Mouse (Mus musculus): Measurements from ENCODE around the gene Tmem60. TPM values are rescaled to one million over a fixed set of nuclear protein-coding genes. Genes with fewer than 3 reads are reported as not detected.

The Tmem60 gene
- polyA plus RNA-seq (2012; rRNA removed) = 12.6 and 15.5 TPM in 2 replicates

GRCm38 (mm10) chr5:20881915-20882800 lies at the start of gene Tmem60, which contains the start of gene Phtf2:
Tmem60 (plus strand) TSS chr5:20882191.
Phtf2 (minus strand) TSS chr5:20882124.
- Histone ChIP-seq H3K27me3 (ENCODE audit: control insufficient read depth, insufficient read depth, low read length) (no peaks in the 10 kb centered on the region), H3K4me1 (replicated peaks; ENCODE audit: control insufficient read depth, insufficient read depth, low read length) (no peaks in the 10 kb centered on the region; the same call in 1 of the 2 replicates), H3K36me3 (ENCODE audit: control insufficient read depth, insufficient read depth, low read length) (no peaks in the 10 kb centered on the region), H3K4me3 (ENCODE audit: control insufficient read depth, insufficient read depth, low read length) (peak within 1 kb of the TSS; percentile 96), H3K27ac (ENCODE audit: control insufficient read depth, insufficient read depth, low read length) (peak within 1 kb of the TSS; percentile 39; the same call in 1 of the 2 replicates)
- TF ChIP-seq CTCF (IDR thresholded peaks at IDR 0.05; ENCODE audit: borderline replicate concordance, control insufficient read depth, extremely low read depth, insufficient read depth, low read length, poor library complexity) = peak; percentile 22; the same call in 1 of the 2 replicates
- peak; percentile 94 for TF ChIP-seq POLR2A (IDR thresholded peaks at IDR 0.05; ENCODE audit: control insufficient read depth, extremely low read depth, insufficient read depth, low read length, poor library complexity)
- under 1% methylated on average over 94 of the region's 94 CpGs for WGBS
- DNase-seq = peak; percentile 99

GRCm38 (mm10) chr5:20834399-20834798 lies 47.6 kb upstream of the Tmem60 start:
- H3K4me1 ChIP-seq (replicated peaks; ENCODE audit: control insufficient read depth, insufficient read depth, low read length) = no peaks in the 10 kb centered on the region
- 100% methylated on average over 1 of the region's 1 CpGs for WGBS
- no peak overlapping the region for H3K4me3 ChIP-seq (ENCODE audit: control insufficient read depth, insufficient read depth, low read length)
- no peaks in the 10 kb centered on the region for H3K36me3 ChIP-seq (ENCODE audit: control insufficient read depth, insufficient read depth, low read length)
- DNase-seq = no peak
- H3K27ac ChIP-seq (ENCODE audit: control insufficient read depth, insufficient read depth, low read length) = no peak overlapping the region
- no peaks in the 10 kb centered on the region for H3K27me3 ChIP-seq (ENCODE audit: control insufficient read depth, insufficient read depth, low read length)
- no peak for TF ChIP-seq CTCF (IDR thresholded peaks at IDR 0.05; ENCODE audit: borderline replicate concordance, control insufficient read depth, extremely low read depth, insufficient read depth, low read length, poor library complexity)
- TF ChIP-seq POLR2A (IDR thresholded peaks at IDR 0.05; ENCODE audit: control insufficient read depth, extremely low read depth, insufficient read depth, low read length, poor library complexity) = no peak

- no peaks in the 10 kb centered on the region for H3K36me3 ChIP-seq (ENCODE audit: control insufficient read depth, insufficient read depth, low read length)
- no peaks in the 10 kb centered on the region for H3K4me1 ChIP-seq (replicated peaks; ENCODE audit: control insufficient read depth, insufficient read depth, low read length)
Observed at GRCm38 (mm10) chr5:20837082-20837481, 44.9 kb upstream of the Tmem60 start.

GRCm38 (mm10) chr5:20843405-20843804 lies 38.6 kb upstream of the Tmem60 start:
- no peak for DNase-seq
- Histone ChIP-seq H3K4me1 (replicated peaks; ENCODE audit: control insufficient read depth, insufficient read depth, low read length) (no peaks in the 10 kb centered on the region), H3K27ac (ENCODE audit: control insufficient read depth, insufficient read depth, low read length) (no peak overlapping the region), H3K36me3 (ENCODE audit: control insufficient read depth, insufficient read depth, low read length) (no peaks in the 10 kb centered on the region), H3K27me3 (ENCODE audit: control insufficient read depth, insufficient read depth, low read length) (no peaks in the 10 kb centered on the region), H3K4me3 (ENCODE audit: control insufficient read depth, insufficient read depth, low read length) (no peak overlapping the region)
- no peak for TF ChIP-seq CTCF (IDR thresholded peaks at IDR 0.05; ENCODE audit: borderline replicate concordance, control insufficient read depth, extremely low read depth, insufficient read depth, low read length, poor library complexity)
- 71% methylated on average over 3 of the region's 3 CpGs for WGBS

More at GRCm38 (mm10) chr5:20837082-20837481, 44.9 kb upstream of the Tmem60 start:
- no peak for TF ChIP-seq CTCF (IDR thresholded peaks at IDR 0.05; ENCODE audit: borderline replicate concordance, control insufficient read depth, extremely low read depth, insufficient read depth, low read length, poor library complexity)
- no peak for TF ChIP-seq POLR2A (IDR thresholded peaks at IDR 0.05; ENCODE audit: control insufficient read depth, extremely low read depth, insufficient read depth, low read length, poor library complexity)
- Histone ChIP-seq H3K27ac (ENCODE audit: control insufficient read depth, insufficient read depth, low read length) (no peak overlapping the region), H3K4me3 (ENCODE audit: control insufficient read depth, insufficient read depth, low read length) (no peak overlapping the region), H3K27me3 (ENCODE audit: control insufficient read depth, insufficient read depth, low read length) (no peaks in the 10 kb centered on the region)
- DNase-seq = no peak
- WGBS = 96% methylated on average over 1 of the region's 1 CpGs

- no peaks in the 10 kb centered on the region for H3K27me3 ChIP-seq (ENCODE audit: control insufficient read depth, insufficient read depth, low read length)
- 94% methylated on average over 2 of the region's 2 CpGs for WGBS
- no peaks in the 10 kb centered on the region for H3K36me3 ChIP-seq (ENCODE audit: control insufficient read depth, insufficient read depth, low read length)
- H3K4me1 ChIP-seq (replicated peaks; ENCODE audit: control insufficient read depth, insufficient read depth, low read length) = no peaks in the 10 kb centered on the region
- DNase-seq = no peak
- H3K4me3 ChIP-seq (ENCODE audit: control insufficient read depth, insufficient read depth, low read length) = no peak overlapping the region
- H3K27ac ChIP-seq (ENCODE audit: control insufficient read depth, insufficient read depth, low read length) = no peak overlapping the region
- TF ChIP-seq POLR2A (IDR thresholded peaks at IDR 0.05; ENCODE audit: control insufficient read depth, extremely low read depth, insufficient read depth, low read length, poor library complexity) (no peak), CTCF (IDR thresholded peaks at IDR 0.05; ENCODE audit: borderline replicate concordance, control insufficient read depth, extremely low read depth, insufficient read depth, low read length, poor library complexity) (no peak)
Observed at GRCm38 (mm10) chr5:20843816-20844215, 38.2 kb upstream of the Tmem60 start.

GRCm38 (mm10) chr5:20847010-20847409 lies 35.0 kb upstream of the Tmem60 start:
- TF ChIP-seq POLR2A (IDR thresholded peaks at IDR 0.05; ENCODE audit: control insufficient read depth, extremely low read depth, insufficient read depth, low read length, poor library complexity) (no peak), CTCF (IDR thresholded peaks at IDR 0.05; ENCODE audit: borderline replicate concordance, control insufficient read depth, extremely low read depth, insufficient read depth, low read length, poor library complexity) (no peak)
- Histone ChIP-seq H3K4me3 (ENCODE audit: control insufficient read depth, insufficient read depth, low read length) (no peak overlapping the region), H3K27me3 (ENCODE audit: control insufficient read depth, insufficient read depth, low read length) (no peaks in the 10 kb centered on the region), H3K4me1 (replicated peaks; ENCODE audit: control insufficient read depth, insufficient read depth, low read length) (no peaks in the 10 kb centered on the region), H3K27ac (ENCODE audit: control insufficient read depth, insufficient read depth, low read length) (no peak overlapping the region), H3K36me3 (ENCODE audit: control insufficient read depth, insufficient read depth, low read length) (no peaks in the 10 kb centered on the region)
- DNase-seq = no peak
- WGBS = 69% methylated on average over 2 of the region's 2 CpGs

Data from thymus, adult 2 months (tissue).